Mouse (Mus musculus) kidney, adult 2 months (tissue): ENCODE results near the gene Fbrs.

Source experiments
- CTCF ChIP-seq: fragments of 200-500 bp; conservative IDR thresholded peaks from 2 replicates; pipeline ENCODE4 v1.5.1; 2011; ENCODE audit warnings: low read depth, mild to moderate bottlenecking, control low read depth, low read length, moderate library complexity, mixed read lengths; ENCODE audit not compliant: insufficient read depth, insufficient read length
- POLR2A ChIP-seq: fragments of 200-500 bp; IDR thresholded peaks from one replicate; pipeline ENCODE4 v1.6.1; 2011; ENCODE audit warnings: low read depth, low read length, control low read depth

- TF ChIP-seq CTCF (no peak), POLR2A (no peak)
These were observed 12.4 kb upstream of the Fbrs start for GRCm38 (mm10) chr7:127466606-127467005.
